Mouse (Mus musculus) layer of hippocampus, adult 6 months (tissue): ENCODE measurements around the gene Rpl39. TPM values are rescaled to one million over a fixed set of nuclear protein-coding genes. Genes with fewer than 3 reads are reported as not detected.

Source experiments
- long read RNA-seq, 2 experiments: library from polyadenylated mRNA; unstranded; transcript quantifications; one replicate each; pipeline ENCODE4 v2.0.0; 2019 to 2020
- polyA plus RNA-seq: library from polyadenylated mRNA; unstranded; fragments of <200 nt; fragmentation: Nextera tagmentation; gene quantifications from 2 replicates; pipeline ENCODE4 v1.2.3, GENCODE M21; 2021

Rpl39 gene
- polyA plus RNA-seq: 1,190 and 1,219 TPM in 2 replicates
- long read RNA-seq, experiment 1, transcript Rpl39-201 (3 exons, 612 nt): major isoform, 530 of 533 reads
- long read RNA-seq, experiment 1, partial matches to known transcripts: 1 of 533 reads
- long read RNA-seq, experiment 1, other reads (novel, unspliced or antisense): 2 of 533 reads
- long read RNA-seq, experiment 2, transcript Rpl39-201 (3 exons, 612 nt): major isoform, 23 of 23 reads
- long read RNA-seq, experiment 2, partial matches to known transcripts: 0 of 23 reads
- long read RNA-seq, experiment 2, other reads (novel, unspliced or antisense): 0 of 23 reads

DNA sequence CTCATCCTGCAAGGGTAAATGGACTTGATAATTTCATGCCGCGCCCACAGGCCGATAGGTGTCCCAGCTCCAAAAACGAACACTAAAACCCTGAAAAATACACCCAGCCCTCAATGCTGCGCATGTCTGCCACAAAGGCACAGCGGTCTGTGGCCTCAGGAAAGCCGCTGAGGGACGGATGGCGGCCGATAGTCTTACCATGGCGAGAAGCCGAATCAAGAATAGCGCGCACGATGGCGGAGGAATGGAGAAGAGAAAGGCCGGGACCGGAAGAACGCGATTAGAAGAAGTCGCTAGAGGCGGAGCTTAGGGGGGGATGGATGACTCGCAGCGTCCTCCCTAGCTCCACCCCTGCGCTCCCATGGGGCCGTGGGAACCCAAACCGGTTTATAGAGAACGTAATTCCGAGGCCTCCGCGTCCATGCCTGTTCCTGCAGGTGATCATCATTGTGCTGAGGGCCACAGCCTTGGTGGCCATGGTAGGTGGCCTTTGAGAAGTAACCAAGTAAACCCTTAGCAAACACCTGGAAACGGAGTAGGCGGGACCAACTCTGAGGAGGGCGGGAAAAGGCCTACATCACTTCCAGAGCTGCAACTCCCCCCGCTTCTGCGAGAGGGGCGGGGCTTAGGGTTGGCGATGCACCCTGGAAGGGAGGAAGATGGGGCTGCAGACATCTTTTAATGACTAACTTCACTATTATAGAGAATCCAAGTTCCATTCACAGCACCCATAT is at the start of gene Rpl39:
Gene Rpl39, minus strand, starts transcription at position 476 of the 734 bp plus-strand sequence.

DNA sequence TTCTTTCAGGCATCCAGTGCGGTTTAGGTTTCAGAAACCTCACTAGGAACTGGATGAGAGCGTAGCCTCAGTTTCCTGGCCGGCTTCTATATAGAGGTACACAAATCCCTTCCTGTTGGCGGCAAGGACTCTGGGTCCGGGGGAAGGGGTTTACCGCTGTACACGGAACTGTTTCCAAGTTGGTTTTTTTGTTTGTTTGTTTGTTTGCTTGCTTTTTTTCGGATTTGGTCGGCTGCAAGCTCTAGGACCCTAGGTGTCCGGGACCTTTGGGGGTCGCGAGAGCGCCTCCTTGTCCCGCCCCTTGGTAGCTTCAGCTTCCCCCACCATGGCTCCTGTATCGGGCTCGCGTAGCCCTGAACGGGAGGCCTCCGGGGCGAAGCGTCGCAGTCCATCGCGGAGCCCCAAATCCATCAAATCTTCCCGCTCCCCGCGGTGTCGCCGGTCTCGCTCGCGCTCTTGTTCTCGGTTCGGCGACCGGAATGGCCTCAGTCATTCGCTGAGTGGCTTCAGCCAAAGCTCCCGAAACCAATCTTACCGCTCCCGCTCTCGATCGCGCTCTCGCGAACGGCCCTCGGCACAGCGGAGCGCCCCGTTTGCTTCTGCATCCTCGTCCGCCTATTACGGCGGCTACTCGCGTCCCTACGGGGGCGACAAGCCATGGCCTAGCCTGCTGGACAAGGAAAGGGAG is 41.6 kb upstream of the Rpl39 start, which contains the start of gene Nkap:
Gene Nkap, plus strand, starts transcription at position 125 of the 688 bp plus-strand sequence.

DNA sequence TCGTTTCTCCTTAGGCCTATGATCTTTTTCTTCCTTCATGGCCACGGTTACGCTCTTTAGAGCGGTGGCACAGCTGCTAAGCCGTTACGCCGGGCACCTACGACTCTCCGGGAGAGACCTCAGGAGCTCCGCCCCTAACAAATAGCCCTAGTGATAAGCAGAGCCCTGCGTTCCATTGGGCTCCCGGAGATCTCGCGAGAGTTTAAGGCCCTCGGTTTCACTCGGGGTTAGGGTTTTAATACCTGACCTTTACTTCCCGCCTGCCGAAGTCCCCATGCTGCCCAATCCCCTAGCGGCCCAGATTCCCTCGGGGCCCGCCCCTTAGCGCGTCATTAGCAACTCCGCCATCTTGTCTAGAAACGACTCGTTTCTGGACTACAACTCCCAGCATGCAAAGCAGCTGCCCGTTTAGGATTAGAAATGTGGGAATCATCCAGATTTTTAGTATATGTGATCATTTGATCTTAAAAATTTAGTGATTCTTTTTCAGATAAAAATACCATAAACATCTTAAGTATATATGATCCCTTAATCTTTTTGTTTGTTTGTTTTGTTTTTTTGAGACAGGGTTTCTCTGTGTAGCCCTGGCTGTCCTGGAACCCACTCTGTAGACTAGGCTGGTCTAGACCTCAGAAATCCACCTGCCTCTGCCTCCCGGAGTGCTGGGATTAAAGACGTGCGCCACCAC is 25.1 kb upstream of the Rpl39 start, which contains the start of gene Upf3b:
Gene Upf3b, minus strand, starts transcription at position 130 of the 688 bp plus-strand sequence.

DNA sequence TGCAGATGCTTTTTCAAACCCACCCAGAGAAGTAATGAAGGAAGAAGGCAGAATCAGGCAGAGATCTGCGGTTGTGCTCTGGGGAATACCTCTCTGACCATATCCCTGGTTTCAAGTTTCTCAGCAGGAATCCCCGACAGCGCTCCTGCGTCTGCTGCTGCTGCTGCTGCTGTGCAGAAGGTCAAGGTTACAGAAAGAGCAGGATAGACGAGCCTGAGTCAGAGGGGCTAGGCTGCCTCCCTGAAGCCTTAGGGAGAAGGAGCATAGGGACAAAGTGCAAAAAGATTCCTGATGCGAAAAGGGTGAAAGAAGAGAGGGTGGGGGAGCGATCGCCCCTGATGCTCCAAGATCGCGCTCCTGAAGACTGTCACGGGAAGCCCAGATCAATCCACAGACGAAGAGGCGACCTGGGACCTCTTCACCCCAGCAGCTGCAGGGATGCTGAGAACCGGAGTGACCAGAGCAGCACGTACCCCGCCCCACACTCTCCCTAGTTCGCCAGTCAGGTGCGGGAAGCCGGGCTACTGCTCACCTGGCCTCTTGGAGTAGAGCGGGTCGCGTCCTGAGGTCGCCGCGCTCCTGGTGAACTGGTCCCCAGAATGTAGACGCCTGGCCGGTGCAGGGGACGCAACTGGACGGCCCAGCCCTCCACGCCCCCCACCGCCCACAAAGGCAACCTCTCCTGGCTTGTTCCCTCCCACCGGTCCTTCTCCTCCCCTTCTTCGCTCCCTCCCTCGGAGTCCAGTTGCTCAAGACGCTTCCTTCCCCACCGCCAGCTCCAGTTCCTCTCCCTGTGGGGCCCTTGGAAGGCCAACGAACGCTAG is 36.9 kb downstream of the Rpl39 start, which contains the start of gene Sowahd:
Gene Sowahd, plus strand, starts transcription at position 780 of the 824 bp plus-strand sequence.

Other genes with a start within 250 kb of the Rpl39 start
- gene Ube2a, start 211.5 kb downstream of the Rpl39 start, polyA plus RNA-seq: 67.2 and 70.9 TPM in 2 replicates
- gene C330007P06Rik, start 211.3 kb downstream of the Rpl39 start, polyA plus RNA-seq: 23.2 and 25.5 TPM in 2 replicates
- 11.6 and 11.9 TPM in 2 replicates for gene Nkrf, start 182.5 kb downstream of the Rpl39 start, polyA plus RNA-seq
- 29.7 and 31.6 TPM in 2 replicates for gene Sept6, start 93.6 kb downstream of the Rpl39 start, polyA plus RNA-seq
- not detected in 2 replicates for gene Sowahd, start 36.6 kb downstream of the Rpl39 start, polyA plus RNA-seq
- 9.2 and 10.0 TPM in 2 replicates for gene Upf3b, start 24.9 kb upstream of the Rpl39 start, polyA plus RNA-seq
- 8.8 and 9.7 TPM in 2 replicates for gene Nkap, start 41.4 kb upstream of the Rpl39 start, polyA plus RNA-seq
- 0.26 and 0.53 TPM in 2 replicates for gene Akap14, start 83.4 kb upstream of the Rpl39 start, polyA plus RNA-seq
- gene Ndufa1, start 105.8 kb upstream of the Rpl39 start, polyA plus RNA-seq: 1,377 and 1,764 TPM in 2 replicates
- 13.3 and 15.8 TPM in 2 replicates for gene Rnf113a1, start 105.8 kb upstream of the Rpl39 start, polyA plus RNA-seq
- not detected in 2 replicates for gene Gm9, start 125.6 kb upstream of the Rpl39 start, polyA plus RNA-seq
- gene Rhox1, start 136.9 kb upstream of the Rpl39 start, polyA plus RNA-seq: not detected in 2 replicates
- not detected in 2 replicates for gene Rhox2a, start 159.6 kb upstream of the Rpl39 start, polyA plus RNA-seq
- gene Rhox3a, start 164.5 kb upstream of the Rpl39 start, polyA plus RNA-seq: not detected in 2 replicates
- not detected in 2 replicates for gene Rhox4a, start 179.9 kb upstream of the Rpl39 start, polyA plus RNA-seq